Mouse (Mus musculus) ES-Bruce4 (cell line): ENCODE measurements around the gene D930048N14Rik.

Experiments used
- CTCF ChIP-seq: IDR thresholded peaks from one replicate; pipeline ENCODE4 v1.8.1; 2011; ENCODE audit warnings: low read depth, low read length
- EP300 ChIP-seq: IDR thresholded peaks from 2 replicates; pipeline ENCODE4 v1.6.1; 2011; ENCODE audit warnings: low read depth, low read length; ENCODE audit not compliant: insufficient read depth

DNA sequence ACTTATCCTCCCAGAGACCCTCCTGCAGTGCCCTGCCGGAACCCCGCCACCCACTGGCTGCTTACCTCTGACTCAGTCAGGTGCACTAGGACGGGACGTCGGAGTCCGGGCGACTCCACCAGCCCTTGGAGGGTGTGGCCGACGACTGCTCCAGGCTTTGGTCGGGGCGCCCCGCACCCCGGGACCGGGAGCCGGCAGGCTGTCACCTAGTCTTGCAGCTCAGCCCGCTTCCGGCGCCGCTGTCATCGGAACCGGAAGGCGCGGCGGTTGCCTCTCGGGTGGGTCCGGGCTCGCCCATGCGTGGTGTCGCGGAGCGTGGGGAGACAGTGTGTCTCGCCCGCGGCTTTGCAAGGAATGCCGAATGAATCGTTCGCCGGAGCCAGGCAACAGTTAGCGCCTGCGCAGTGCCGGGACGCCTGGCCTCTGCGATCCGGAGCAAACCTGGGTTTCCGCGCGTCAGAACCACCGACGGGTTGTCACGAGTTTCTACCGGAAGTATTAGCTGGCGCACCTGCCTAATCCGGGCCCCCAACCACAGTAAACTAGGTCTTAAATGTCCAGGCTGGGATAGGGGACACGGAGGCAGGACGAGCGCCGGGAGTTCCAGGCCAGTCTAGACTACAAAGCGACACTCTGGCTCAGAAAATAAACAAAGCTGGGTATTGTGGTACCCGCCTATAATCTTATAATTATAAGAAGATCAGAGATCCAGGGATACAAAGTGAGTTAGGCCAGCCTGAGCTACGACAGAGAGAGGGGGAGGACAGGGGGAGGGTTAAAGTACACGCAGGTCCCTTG is 15.0 kb upstream of the D930048N14Rik start, which contains the start of gene Rmnd5b:
- TF ChIP-seq CTCF (no peak), EP300 (0 out of 2 replicates have a peak, but pooled peaks have one; percentile 40)
